Mouse (Mus musculus): ENCODE results near the gene Gm20403. TPM values are rescaled to one million over a fixed set of nuclear protein-coding genes. Genes with fewer than 3 reads are reported as not detected.
A peak's percentile ranks its signal among the peaks of the same experiment; 100 is the strongest.

Gm20403 gene
- polyA plus RNA-seq, 1 experiment from 2014 or later, result not detected

DNA sequence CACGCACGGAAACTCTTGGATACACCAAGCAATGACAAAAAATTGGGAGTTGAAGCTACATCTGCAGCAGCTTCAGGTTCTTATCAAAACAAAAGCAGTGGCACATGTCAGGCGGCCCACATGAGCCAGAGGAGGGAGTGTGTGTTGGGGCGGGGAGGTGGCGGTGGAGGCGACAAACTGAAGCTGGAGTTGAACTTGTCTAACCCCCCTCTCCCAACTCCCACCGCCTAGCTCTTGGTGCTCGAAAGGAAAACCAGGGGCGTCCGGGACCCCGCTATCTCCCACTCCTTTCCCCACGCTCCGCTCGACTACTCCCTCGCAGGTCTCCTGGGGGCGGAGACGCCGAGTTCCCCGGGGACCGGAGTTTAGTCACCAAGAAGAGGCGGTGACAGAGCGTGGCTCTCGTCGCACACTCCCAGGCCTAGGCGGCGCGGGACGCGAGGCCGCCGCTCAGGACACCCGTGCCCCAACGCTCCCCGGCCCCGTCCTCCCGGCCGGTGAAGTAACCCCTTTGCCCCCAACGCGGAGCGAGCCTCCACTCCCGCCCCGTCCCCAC lies 1.6 kb downstream of the Gm20403 start:
- Histone ChIP-seq H3K4me1 (ENCODE audit: control insufficient read depth, insufficient read depth, low read length) (peaks cover 5% of the 10 kb centered on the region; the same call in 1 of the 2 replicates), H3K36me3 (ENCODE audit: control insufficient read depth, insufficient read depth, low read length) (no peaks in the 10 kb centered on the region), H3K9ac (ENCODE audit: low read length) (peak overlapping the region; percentile 94), H3K27me3 (ENCODE audit: control insufficient read depth, insufficient read depth, low read length) (no peaks in the 10 kb centered on the region), H3K4me3 (ENCODE audit: low read depth, low read length) (peak overlapping the region; percentile 92), H3K4me2 (ENCODE audit: low read depth) (peak overlapping the region; percentile 86), H3K9me3 (ENCODE audit: control insufficient read depth, low read length) (no peaks in the 10 kb centered on the region), H3K27ac (ENCODE audit: low read depth, low read length) (peak overlapping the region; percentile 86)
- WGBS, result under 1% methylated on average over 42 of the region's 42 CpGs
- DNase-seq (ENCODE audit: low spot score) (peak; percentile 70), ATAC-seq (ENCODE audit: insufficient read depth, low FRiP score, low TSS enrichment) (peak; percentile 73)

- H3K4me2 ChIP-seq (ENCODE audit: low read depth), result no peak overlapping the region
- ATAC-seq (ENCODE audit: insufficient read depth, low FRiP score, low TSS enrichment) (no peak), DNase-seq (ENCODE audit: low spot score) (no peak)
- H3K4me1 ChIP-seq (ENCODE audit: control insufficient read depth, insufficient read depth, low read length), result peaks cover 5% of the 10 kb centered on the region; the same call in 1 of the 2 replicates
- H3K9ac ChIP-seq (ENCODE audit: low read length), result no peak overlapping the region
- no peak overlapping the region for H3K27ac ChIP-seq (ENCODE audit: low read depth, low read length)
- H3K36me3 ChIP-seq (ENCODE audit: control insufficient read depth, insufficient read depth, low read length), result no peaks in the 10 kb centered on the region
- WGBS, result 79% methylated on average over 7 of the region's 7 CpGs
- no peaks in the 10 kb centered on the region for H3K27me3 ChIP-seq (ENCODE audit: control insufficient read depth, insufficient read depth, low read length)
- no peaks in the 10 kb centered on the region for H3K9me3 ChIP-seq (ENCODE audit: control insufficient read depth, low read length)
- no peak overlapping the region for H3K4me3 ChIP-seq (ENCODE audit: low read depth, low read length)
Measured at GRCm38 (mm10) chr12:54982935-54983715, 3.2 kb downstream of the Gm20403 start.

DNA sequence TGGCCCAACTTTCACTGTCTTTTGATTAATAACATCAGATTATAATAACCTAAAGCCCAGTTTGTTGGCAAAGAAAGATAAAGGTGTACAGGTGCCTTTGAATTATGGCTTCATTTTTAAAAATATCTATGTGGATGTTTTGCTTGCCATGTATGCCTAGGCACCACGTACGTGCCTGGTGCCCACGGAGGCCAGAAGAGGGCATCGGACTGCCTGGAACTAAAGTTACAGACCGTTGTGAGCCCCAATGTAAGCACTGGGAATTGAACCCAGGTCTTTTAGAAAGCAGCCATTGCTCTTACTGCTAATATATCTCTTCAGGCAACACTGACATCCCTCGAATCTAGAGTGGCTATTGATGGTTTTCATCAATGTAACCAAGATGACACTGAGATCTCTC lies 4.4 kb downstream of the Gm20403 start:
- DNase-seq (ENCODE audit: low spot score) (no peak), ATAC-seq (ENCODE audit: insufficient read depth, low FRiP score, low TSS enrichment) (no peak)
- Histone ChIP-seq H3K27ac (ENCODE audit: low read depth, low read length) (no peak overlapping the region), H3K4me2 (ENCODE audit: low read depth) (no peak overlapping the region), H3K27me3 (ENCODE audit: control insufficient read depth, insufficient read depth, low read length) (no peaks in the 10 kb centered on the region), H3K4me1 (ENCODE audit: control insufficient read depth, insufficient read depth, low read length) (peaks cover 5% of the 10 kb centered on the region; the same call in 1 of the 2 replicates), H3K36me3 (ENCODE audit: control insufficient read depth, insufficient read depth, low read length) (no peaks in the 10 kb centered on the region), H3K9me3 (ENCODE audit: control insufficient read depth, low read length) (no peaks in the 10 kb centered on the region), H3K4me3 (ENCODE audit: low read depth, low read length) (no peak overlapping the region), H3K9ac (ENCODE audit: low read length) (no peak overlapping the region)
- 76% methylated on average over 6 of the region's 6 CpGs for WGBS

GRCm38 (mm10) chr12:54980939-54981338 lies 5.4 kb downstream of the Gm20403 start:
- peaks cover 5% of the 10 kb centered on the region; the same call in 1 of the 2 replicates for H3K4me1 ChIP-seq (ENCODE audit: control insufficient read depth, insufficient read depth, low read length)
- no peak for DNase-seq (ENCODE audit: low spot score)
- H3K4me3 ChIP-seq (ENCODE audit: low read depth, low read length), result no peak overlapping the region
- no peak overlapping the region for H3K27ac ChIP-seq (ENCODE audit: low read depth, low read length)
- WGBS, result 89% methylated on average over 5 of the region's 5 CpGs
- no peaks in the 10 kb centered on the region for H3K27me3 ChIP-seq (ENCODE audit: control insufficient read depth, insufficient read depth, low read length)
- no peaks in the 10 kb centered on the region for H3K36me3 ChIP-seq (ENCODE audit: control insufficient read depth, insufficient read depth, low read length)
- no peak overlapping the region for H3K9ac ChIP-seq (ENCODE audit: low read length)
- no peak for ATAC-seq (ENCODE audit: insufficient read depth, low FRiP score, low TSS enrichment)
- H3K9me3 ChIP-seq (ENCODE audit: control insufficient read depth, low read length), result no peaks in the 10 kb centered on the region
- no peak overlapping the region for H3K4me2 ChIP-seq (ENCODE audit: low read depth)

DNA sequence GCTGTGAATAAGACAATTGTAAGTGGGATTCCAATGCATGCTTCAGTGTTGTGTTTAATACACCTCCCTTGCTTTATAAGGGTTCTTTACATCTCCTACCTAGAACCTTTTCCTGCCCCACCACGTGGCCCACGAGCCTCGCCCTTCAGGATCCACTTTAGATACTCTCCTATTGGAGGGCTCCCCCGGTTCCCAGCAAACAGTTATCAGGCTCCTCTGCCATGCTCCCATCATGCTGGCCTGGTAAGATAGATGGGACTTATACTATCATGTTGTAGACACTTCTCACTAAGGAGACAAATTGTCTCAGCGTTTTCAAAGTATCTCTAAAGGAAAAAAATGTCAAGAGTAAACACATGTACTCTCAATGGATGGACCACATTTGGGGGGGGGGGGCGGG lies 5.8 kb downstream of the Gm20403 start:
- Histone ChIP-seq H3K4me3 (ENCODE audit: low read depth, low read length) (no peak overlapping the region), H3K9me3 (ENCODE audit: control insufficient read depth, low read length) (no peaks in the 10 kb centered on the region), H3K4me2 (ENCODE audit: low read depth) (no peak overlapping the region), H3K27ac (ENCODE audit: low read depth, low read length) (no peak overlapping the region), H3K4me1 (ENCODE audit: control insufficient read depth, insufficient read depth, low read length) (peaks cover 5% of the 10 kb centered on the region; the same call in 1 of the 2 replicates), H3K9ac (ENCODE audit: low read length) (no peak overlapping the region), H3K36me3 (ENCODE audit: control insufficient read depth, insufficient read depth, low read length) (no peaks in the 10 kb centered on the region), H3K27me3 (ENCODE audit: control insufficient read depth, insufficient read depth, low read length) (no peaks in the 10 kb centered on the region)
- no peak for DNase-seq (ENCODE audit: low spot score)
- no peak for ATAC-seq (ENCODE audit: insufficient read depth, low FRiP score, low TSS enrichment)
- WGBS, result 81% methylated on average over 6 of the region's 6 CpGs

DNA sequence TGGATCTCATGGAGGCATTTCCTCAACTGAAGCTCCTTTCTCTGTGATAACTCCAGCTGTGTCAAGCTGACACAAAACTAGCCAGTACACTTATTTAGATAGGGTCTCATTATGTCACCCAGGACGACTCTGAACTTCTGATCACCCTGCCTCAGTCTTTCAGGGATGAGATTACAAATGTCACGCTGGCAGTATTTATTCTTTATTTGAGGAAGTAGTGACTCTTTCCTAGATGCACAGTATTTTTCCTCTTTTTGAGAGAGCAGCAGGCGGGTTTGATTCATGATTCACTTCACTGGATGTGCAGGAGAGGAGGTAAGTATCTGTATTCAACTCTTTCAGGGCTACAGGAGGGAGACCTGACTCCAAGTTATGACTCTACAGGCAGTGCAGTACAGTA lies 17.3 kb downstream of the Gm20403 start:
- 77% methylated on average over 3 of the region's 3 CpGs for WGBS
- Histone ChIP-seq H3K4me3 (ENCODE audit: low read depth, low read length) (no peak overlapping the region), H3K4me2 (ENCODE audit: low read depth) (no peak overlapping the region), H3K27ac (ENCODE audit: low read depth, low read length) (no peak overlapping the region), H3K4me1 (ENCODE audit: control insufficient read depth, insufficient read depth, low read length) (no peaks in the 10 kb centered on the region), H3K36me3 (ENCODE audit: control insufficient read depth, insufficient read depth, low read length) (no peaks in the 10 kb centered on the region), H3K9ac (ENCODE audit: low read length) (no peak overlapping the region), H3K27me3 (ENCODE audit: control insufficient read depth, insufficient read depth, low read length) (no peaks in the 10 kb centered on the region), H3K9me3 (ENCODE audit: control insufficient read depth, low read length) (no peaks in the 10 kb centered on the region)
- DNase-seq (ENCODE audit: low spot score), result no peak
- ATAC-seq (ENCODE audit: insufficient read depth, low FRiP score, low TSS enrichment), result no peak

- Histone ChIP-seq H3K4me3 (ENCODE audit: low read depth, low read length) (no peak overlapping the region), H3K27me3 (ENCODE audit: control insufficient read depth, insufficient read depth, low read length) (no peaks in the 10 kb centered on the region), H3K4me2 (ENCODE audit: low read depth) (no peak overlapping the region), H3K4me1 (ENCODE audit: control insufficient read depth, insufficient read depth, low read length) (no peaks in the 10 kb centered on the region), H3K36me3 (ENCODE audit: control insufficient read depth, insufficient read depth, low read length) (no peaks in the 10 kb centered on the region), H3K27ac (ENCODE audit: low read depth, low read length) (no peak overlapping the region), H3K9ac (ENCODE audit: low read length) (no peak overlapping the region), H3K9me3 (ENCODE audit: control insufficient read depth, low read length) (no peaks in the 10 kb centered on the region)
- ATAC-seq (ENCODE audit: insufficient read depth, low FRiP score, low TSS enrichment), result no peak
- DNase-seq (ENCODE audit: low spot score), result no peak
- WGBS, result 94% methylated on average over 4 of the region's 4 CpGs
Measured at GRCm38 (mm10) chr12:54965532-54966160, 20.7 kb downstream of the Gm20403 start.

DNA sequence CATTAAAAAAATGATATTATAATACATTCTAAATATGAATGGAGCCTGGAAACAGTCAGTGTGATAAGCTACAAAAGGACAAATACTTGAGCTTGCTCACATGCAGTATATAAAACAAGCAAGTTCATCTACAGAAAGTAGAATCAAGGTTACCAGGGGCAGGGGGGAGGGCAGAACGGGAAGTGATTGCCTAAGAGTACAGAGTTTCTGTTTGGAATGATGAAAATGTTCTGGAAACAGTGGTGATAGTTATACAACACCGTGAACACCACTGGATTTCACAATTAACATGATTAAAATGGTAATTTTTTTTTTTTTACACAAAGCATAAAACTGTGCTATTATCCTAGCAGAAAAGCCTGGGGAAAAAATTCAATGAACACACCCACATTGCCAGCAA lies 26.8 kb downstream of the Gm20403 start:
- Histone ChIP-seq H3K4me3 (ENCODE audit: low read depth, low read length) (no peak overlapping the region), H3K9ac (ENCODE audit: low read length) (no peak overlapping the region), H3K27me3 (ENCODE audit: control insufficient read depth, insufficient read depth, low read length) (no peaks in the 10 kb centered on the region), H3K4me1 (ENCODE audit: control insufficient read depth, insufficient read depth, low read length) (no peaks in the 10 kb centered on the region), H3K9me3 (ENCODE audit: control insufficient read depth, low read length) (no peaks in the 10 kb centered on the region), H3K27ac (ENCODE audit: low read depth, low read length) (no peak overlapping the region), H3K36me3 (ENCODE audit: control insufficient read depth, insufficient read depth, low read length) (no peaks in the 10 kb centered on the region), H3K4me2 (ENCODE audit: low read depth) (no peak overlapping the region)
- no peak for ATAC-seq (ENCODE audit: insufficient read depth, low FRiP score, low TSS enrichment)
- WGBS, result 75% methylated on average over 2 of the region's 2 CpGs
- no peak for DNase-seq (ENCODE audit: low spot score)
